Mouse (Mus musculus) stomach, embryonic 15.5 days (tissue): Measurements from ENCODE around the gene Cds1. TPM values are rescaled to one million over a fixed set of nuclear protein-coding genes. Genes with fewer than 3 reads are reported as not detected.

Experiments used
- ATAC-seq: fragments of 200-750 bp; cut with Nextera tagmentation; 2 replicates; pipeline ENCODE4 v1.8.0; 2017; ENCODE audit warnings: low read depth, moderate number of reproducible peaks, moderate TSS enrichment; ENCODE audit not compliant: insufficient read depth, low FRiP score
- H3K27ac ChIP-seq: fragments of 300-500 bp; sonication (generic); 2 replicates; pipeline ENCODE4 v1.5.1; 2015; ENCODE audit warnings: mild to moderate bottlenecking, inconsistent platforms
- H3K27me3 ChIP-seq: fragments of 300-500 bp; sonication (generic); replicated peaks from 2 replicates; pipeline ENCODE4 v1.6.1; 2015; ENCODE audit warnings: inconsistent platforms
- H3K36me3 ChIP-seq: fragments of 300-500 bp; sonication (generic); 2 replicates; pipeline ENCODE4 v1.6.1; 2015; ENCODE audit warnings: inconsistent platforms
- H3K4me1 ChIP-seq: fragments of 300-500 bp; sonication (generic); 2 replicates; pipeline ENCODE4 v1.6.1; 2015; ENCODE audit warnings: inconsistent platforms
- H3K4me2 ChIP-seq: fragments of 300-500 bp; sonication (generic); 2 replicates; pipeline ENCODE4 v1.6.1; 2015; ENCODE audit warnings: mild to moderate bottlenecking, inconsistent platforms
- H3K4me3 ChIP-seq: fragments of 300-500 bp; sonication (generic); replicated peaks from 2 replicates; pipeline ENCODE4 v1.5.1; 2015; ENCODE audit warnings: inconsistent platforms
- H3K9ac ChIP-seq: fragments of 300-500 bp; sonication (generic); 2 replicates; pipeline ENCODE4 v1.6.1; 2015; ENCODE audit warnings: inconsistent platforms
- H3K9me3 ChIP-seq: fragments of 300-500 bp; sonication (generic); 2 replicates; pipeline ENCODE4 v1.6.1; 2016; ENCODE audit warnings: inconsistent platforms
- WGBS: fragments of 180-500 bp; shearing (Covaris S2); methylation state at CpG from one replicate; pipeline ENCODE4 v1.1.7; 2015; 5-methylcytosine and 5-hydroxymethylcytosine counted together
- polyA plus RNA-seq: library from polyadenylated mRNA; unstranded; fragments of >200 nt; fragmentation: Nextera tagmentation; extraction: Ambion mirVana; gene quantifications from 2 replicates; pipeline ENCODE4 v1.2.1, GENCODE M21; 2015

Cds1 gene
- polyA plus RNA-seq, 1 experiment from 2014 or later, result 6.5 TPM

DNA sequence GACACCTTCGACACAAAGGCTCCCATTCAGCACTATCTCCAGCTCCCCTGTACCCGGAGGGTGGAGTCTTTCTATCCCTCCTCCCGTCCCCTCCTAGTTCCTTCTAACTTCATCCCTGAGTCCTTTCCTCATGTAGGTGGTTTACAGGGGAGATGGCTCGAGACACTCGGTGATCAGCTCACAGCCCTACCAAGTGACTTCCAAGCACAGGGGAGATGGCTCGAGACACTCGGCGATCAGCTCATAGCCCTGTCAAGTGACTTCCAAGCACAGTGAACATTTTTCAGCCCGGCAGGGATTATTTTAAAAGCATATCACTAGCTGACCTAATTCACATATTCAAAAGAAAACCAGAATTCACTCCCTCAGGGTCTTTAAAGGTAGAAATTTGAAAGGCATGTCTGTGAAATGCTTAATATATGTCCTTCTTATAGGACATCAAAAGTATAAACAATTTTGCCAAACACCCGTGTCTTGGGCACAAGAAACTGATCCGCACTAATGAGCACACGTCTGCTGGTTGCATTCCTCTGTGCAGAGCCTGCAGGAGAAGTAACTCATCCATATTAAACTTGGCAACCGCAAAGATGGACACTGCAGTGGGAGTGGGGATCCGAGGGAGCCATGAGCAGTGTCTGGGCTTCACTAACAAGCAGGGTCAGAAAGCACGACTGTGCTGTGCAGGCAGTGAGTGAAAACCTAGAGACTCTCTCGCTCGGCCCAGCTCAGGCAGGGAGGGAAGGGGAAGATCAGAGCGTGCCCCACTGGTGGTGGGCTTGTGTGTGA lies 97.0 kb downstream of the Cds1 start:
- Histone ChIP-seq H3K4me1 (no peaks in the 10 kb centered on the region), H3K27me3 (no peaks in the 10 kb centered on the region), H3K27ac (no peak overlapping the region), H3K4me2 (no peak overlapping the region), H3K9ac (no peak overlapping the region), H3K4me3 (no peak overlapping the region), H3K9me3 (no peaks in the 10 kb centered on the region), H3K36me3 (peaks cover 47% of the 10 kb centered on the region)
- ATAC-seq, result no peak
- 88% methylated on average over 18 of the region's 18 CpGs for WGBS

DNA sequence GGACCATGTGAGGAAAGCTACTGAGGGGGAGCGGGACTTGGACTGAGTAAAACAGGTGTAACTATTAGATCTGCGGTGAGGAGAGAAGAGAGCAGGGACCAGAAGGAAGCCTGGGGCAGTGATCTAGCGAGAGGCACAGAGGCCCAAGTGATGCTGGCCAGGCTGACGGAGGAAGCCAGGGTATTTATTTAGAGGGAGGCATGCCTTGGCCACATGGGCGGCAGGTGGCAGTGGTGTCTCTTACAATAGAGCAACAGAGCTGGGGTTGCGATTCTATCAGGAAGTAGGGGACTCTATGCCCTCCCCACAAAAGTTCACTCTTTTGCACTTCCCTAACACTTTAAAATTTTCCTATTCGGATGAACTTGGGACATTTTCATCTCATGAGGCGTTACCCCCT lies 97.7 kb downstream of the Cds1 start:
- Histone ChIP-seq H3K9me3 (no peaks in the 10 kb centered on the region), H3K36me3 (peaks cover 40% of the 10 kb centered on the region), H3K4me2 (no peak overlapping the region), H3K9ac (no peak overlapping the region), H3K4me3 (no peak overlapping the region), H3K27me3 (no peaks in the 10 kb centered on the region), H3K27ac (no peak overlapping the region), H3K4me1 (no peaks in the 10 kb centered on the region)
- WGBS, result 91% methylated on average over 8 of the region's 8 CpGs
- no peak for ATAC-seq

DNA sequence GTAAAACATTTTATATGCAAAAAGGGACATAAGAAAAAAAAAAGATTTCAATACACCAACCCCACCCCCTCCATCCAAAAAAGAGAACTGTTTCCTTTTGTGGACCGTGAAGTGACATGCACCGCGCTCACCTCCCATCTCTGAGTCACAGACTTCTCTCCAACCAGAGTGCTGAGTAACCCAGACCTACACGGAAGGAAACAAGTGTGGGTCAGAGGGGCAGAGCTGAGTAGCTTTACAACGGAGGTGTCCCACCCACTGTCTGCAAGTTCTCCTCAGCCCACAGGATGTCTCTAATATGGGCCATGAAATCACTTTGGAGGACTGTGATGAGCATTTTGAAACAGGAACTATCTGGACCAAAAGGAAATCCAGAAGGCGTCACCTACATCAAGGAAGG lies 99.0 kb downstream of the Cds1 start:
- ATAC-seq, result no peak
- 86% methylated on average over 6 of the region's 6 CpGs for WGBS

DNA sequence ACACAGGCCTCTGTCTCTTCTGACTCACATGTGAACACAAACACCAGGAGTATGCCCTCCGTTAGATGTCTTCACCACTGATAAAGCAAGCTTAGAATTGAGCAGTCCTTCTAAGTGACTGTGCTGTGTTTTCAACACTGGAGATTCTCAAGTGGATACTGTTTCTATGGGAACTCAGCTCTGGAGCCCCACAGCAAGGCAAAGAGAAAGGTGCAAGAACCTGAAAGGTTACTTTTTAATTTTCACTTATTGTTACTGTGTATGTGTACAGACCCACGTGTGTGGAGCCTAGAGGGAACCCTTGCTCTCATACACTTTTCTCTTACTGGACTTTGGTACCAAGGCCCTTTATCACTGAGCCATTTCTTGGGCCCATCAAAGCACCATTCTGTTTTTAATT lies 101.8 kb downstream of the Cds1 start:
- no peaks in the 10 kb centered on the region for H3K4me1 ChIP-seq
- H3K36me3 ChIP-seq, result peaks cover 49% of the 10 kb centered on the region
- H3K4me3 ChIP-seq, result no peak overlapping the region
- no peak overlapping the region for H3K9ac ChIP-seq
- H3K27me3 ChIP-seq, result no peaks in the 10 kb centered on the region
- no peak overlapping the region for H3K4me2 ChIP-seq
- ATAC-seq, result no peak
- no peaks in the 10 kb centered on the region for H3K9me3 ChIP-seq
- no peak overlapping the region for H3K27ac ChIP-seq
- WGBS, result 64% methylated on average over 2 of the region's 2 CpGs

More for the DNA sequence above, 99.0 kb downstream of the Cds1 start:
- Histone ChIP-seq H3K9ac (no peak overlapping the region), H3K4me1 (no peaks in the 10 kb centered on the region), H3K27me3 (no peaks in the 10 kb centered on the region), H3K27ac (no peak overlapping the region), H3K9me3 (no peaks in the 10 kb centered on the region), H3K4me2 (no peak overlapping the region), H3K4me3 (no peak overlapping the region), H3K36me3 (peaks cover 48% of the 10 kb centered on the region)

Other genes starting within 250 kb of the Cds1 start
- 5.2 and 7.9 TPM in 2 replicates for gene Nkx6-1, start 100.1 kb upstream of the Cds1 start, polyA plus RNA-seq